Mouse (Mus musculus) cerebellum, postnatal 36 days (tissue): Measurements from ENCODE around the gene Foxo1.

Experiments
- DNase-seq, 2 experiments: peaks; one replicate each; pipeline ENCODE4 v3.0.0; 2021 to 2022; ENCODE audit warnings: mixed read lengths in 2 of 2

The Foxo1 gene

DNA sequence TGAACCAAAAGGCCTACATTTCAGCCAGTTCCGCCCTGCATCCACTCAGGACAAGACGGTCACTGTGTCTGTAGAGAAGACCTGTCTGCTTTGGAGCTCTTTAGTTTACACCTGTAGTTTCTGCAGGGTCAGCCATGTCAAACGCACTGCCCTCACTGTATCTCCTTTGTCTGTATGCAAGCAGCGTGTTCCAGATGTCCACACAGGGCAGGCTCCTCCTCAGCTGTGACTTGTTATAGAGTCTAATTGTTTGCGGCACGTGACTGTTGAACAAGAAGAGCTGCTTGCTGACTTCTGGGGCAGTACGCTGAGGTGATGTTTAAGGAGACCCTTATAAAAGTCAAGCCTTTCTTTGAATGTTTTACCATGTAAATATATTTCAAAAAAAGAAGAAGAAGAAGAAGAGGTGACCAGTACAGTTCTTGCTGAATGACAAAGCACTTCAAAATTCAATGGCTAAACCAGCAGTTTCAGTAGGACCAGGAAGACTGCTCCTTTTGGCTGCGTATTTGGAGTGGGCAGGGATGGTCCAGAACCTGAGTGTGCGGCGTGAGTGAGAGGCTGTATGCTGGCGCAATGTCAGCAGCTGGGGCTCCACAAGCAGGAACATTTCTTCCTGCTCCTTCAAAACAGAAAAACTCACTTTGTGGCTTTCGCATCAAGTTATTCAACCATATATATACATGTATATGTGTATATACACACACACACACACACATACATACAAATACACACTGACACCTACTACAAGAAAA lies 52.6 kb downstream of the Foxo1 start:
- DNase-seq, result no peak

DNA sequence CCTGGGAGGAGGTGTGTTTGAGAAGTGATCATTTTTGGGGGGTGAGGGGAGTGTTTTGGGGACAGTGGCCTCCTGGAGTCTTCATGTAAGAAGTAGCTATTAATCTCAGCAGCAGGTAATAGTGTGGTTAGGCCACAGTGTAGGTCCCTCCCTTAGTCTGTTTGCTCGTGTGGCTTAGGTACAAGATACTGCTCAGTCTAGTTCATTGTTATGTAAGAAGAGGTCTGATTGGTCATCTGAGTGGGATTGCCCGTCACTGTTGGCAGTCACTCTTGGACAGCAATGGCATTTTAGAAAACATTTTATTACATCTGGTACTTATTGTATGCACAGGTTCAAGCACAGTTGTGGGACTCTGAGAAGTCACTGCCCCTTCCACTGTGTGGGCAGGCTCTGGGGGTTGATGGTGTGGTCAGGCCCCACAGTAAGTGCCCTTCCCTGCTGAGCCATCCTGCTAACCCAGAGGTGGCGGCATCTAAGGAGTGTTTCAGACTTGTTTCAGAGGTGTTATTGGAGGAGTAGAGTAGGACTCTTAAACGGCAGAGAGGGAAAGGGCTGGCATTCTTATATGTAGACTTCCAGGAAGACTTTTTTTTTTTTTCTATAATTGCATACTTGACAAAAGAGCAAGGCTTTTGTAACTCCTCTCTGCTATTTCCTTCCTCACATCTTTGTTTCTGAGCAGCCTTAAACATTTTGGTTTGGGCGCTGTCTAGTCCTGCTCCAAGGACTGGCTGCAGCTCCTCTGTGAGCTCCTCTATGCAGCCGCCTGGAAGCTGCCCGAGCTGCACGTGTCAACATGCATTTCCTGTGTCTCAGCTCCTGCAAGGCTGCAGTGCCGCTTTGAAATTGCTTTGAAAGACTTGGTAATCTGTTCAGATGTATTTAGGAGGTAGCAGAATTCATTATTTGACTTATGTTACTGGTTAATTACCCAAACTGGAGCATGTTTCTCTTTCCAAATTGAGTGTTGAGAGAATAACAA lies 54.6 kb downstream of the Foxo1 start:
- no peak for DNase-seq

GRCm38 (mm10) chr3:52325006-52325405 lies 56.9 kb downstream of the Foxo1 start:
- no peak for DNase-seq

- DNase-seq, result no peak
These were observed 58.6 kb downstream of the Foxo1 start for GRCm38 (mm10) chr3:52326687-52327086.

- DNase-seq, result no peak
These were observed 59.0 kb downstream of the Foxo1 start for GRCm38 (mm10) chr3:52327146-52327545.

- no peak for DNase-seq
These were observed 63.6 kb downstream of the Foxo1 start for GRCm38 (mm10) chr3:52331709-52332108.

- no peak for DNase-seq
These were observed 70.6 kb downstream of the Foxo1 start for GRCm38 (mm10) chr3:52338761-52339160.

GRCm38 (mm10) chr3:52340336-52341034 lies 72.3 kb downstream of the Foxo1 start:
- no peak for DNase-seq

GRCm38 (mm10) chr3:52342226-52342625 lies 74.1 kb downstream of the Foxo1 start:
- peak in 1 of 2 experiments; percentile 13 for DNase-seq

DNA sequence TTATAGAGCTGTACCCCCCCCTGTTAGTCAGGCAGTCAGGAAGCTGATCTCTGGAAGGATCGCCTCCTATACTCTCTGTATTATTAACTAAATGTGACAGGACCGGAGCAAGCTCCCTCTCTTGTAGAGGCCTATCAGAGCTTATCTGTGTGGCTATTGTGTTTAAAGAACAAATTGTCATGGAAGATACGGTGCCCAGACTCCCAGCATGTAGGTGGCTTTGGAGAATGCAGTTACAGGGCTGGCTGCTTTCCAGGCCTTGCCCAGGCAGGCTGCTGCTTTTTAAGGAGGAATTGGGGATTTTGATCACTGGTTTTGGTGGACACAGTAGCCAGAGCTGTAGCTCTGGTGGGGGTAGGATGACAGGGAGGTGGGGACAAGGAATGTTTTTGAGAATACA lies 74.7 kb downstream of the Foxo1 start:
- peak; percentile 72 to 73 for DNase-seq

- no peak for DNase-seq
These were observed 75.3 kb downstream of the Foxo1 start for GRCm38 (mm10) chr3:52343270-52344070.

GRCm38 (mm10) chr3:52345881-52346280 lies 77.7 kb downstream of the Foxo1 start:
- DNase-seq, result no peak

- DNase-seq, result no peak
These were observed 79.0 kb downstream of the Foxo1 start for GRCm38 (mm10) chr3:52346986-52347710.

DNA sequence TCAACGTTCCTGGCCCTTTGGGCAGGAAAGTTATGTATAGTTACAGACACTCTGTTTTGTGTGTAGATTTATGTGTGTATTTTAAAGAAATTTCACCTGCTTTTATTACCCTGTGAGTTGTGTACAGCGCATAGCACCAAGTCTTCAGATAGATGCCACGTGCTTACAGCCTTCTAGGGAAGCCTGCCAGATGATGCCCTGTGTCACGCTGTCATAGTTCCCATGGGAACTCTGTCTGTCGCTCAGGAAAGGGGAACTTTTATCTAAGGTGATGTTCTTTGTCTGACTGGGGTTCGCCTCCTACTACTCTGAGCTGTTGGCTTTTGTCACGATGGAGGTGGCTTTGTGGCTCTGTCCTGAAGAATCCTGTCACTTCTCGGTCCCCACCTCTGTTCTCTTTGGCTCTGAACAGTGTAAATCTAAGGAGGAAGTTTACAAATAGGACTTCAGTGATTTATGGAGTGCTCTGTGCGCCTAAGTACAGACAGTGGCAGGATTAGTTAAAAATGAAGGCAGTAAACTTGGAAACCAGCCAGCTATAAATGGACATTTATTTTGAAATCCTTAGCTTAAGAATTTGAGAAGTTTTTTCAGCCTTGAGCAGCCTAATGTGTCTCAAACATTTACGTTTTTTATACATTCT lies 80.0 kb downstream of the Foxo1 start:
- no peak for DNase-seq

DNA sequence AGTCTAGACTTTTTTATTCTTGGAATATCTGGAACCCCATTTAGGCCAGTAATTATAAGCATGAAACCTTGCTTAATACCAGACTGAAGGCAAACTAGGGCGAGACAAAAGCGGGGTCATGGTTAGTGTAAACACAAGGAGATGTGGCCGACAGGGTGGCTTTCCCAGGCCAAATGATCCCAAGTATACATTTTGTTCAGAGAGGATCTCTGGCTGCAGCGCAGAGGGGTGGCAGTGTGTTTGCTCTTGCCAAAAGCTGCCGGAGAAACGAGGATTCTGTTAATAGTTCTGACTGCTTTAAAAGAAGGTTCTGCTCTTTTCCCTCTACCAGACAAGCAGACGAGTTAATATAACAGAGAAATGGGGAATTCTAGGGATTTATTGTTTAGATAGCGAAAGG lies 82.5 kb downstream of the Foxo1 start:
- no peak for DNase-seq

GRCm38 (mm10) chr3:52351901-52352300 lies 83.8 kb downstream of the Foxo1 start:
- no peak for DNase-seq

GRCm38 (mm10) chr3:52354203-52354602 lies 86.1 kb downstream of the Foxo1 start:
- DNase-seq, result no peak

- no peak for DNase-seq
These were observed 89.3 kb downstream of the Foxo1 start for GRCm38 (mm10) chr3:52357265-52357953.

- DNase-seq, result no peak
These were observed 96.4 kb downstream of the Foxo1 start for GRCm38 (mm10) chr3:52364576-52364975.

DNA sequence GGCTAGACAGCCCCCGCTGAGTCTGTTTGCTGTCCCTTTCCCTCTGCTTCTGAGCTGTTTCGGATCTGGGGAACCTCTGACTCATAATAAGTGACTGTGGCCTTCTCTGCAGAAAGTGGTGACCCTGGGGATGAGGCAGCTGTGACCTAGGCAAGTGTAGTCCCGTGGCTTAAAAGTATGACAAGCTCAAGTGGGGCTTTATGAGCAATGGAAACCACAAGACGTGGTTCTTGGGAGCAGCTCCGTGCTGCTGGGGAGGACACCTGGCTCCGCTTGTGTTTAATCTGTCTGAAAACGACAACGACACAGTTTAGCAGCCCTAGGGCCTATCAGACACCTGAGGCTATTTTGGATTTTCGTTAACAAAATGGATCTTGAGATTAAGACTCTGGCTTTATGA lies 101.1 kb downstream of the Foxo1 start:
- DNase-seq, result no peak
